Mouse (Mus musculus) MEL (cell line): ENCODE results near the gene Scaf4. TPM values are rescaled to one million over a fixed set of nuclear protein-coding genes. Genes with fewer than 3 reads are reported as not detected.

Experiments used
- DNase-seq: peaks from one replicate; pipeline ENCODE4 v3.0.0; 2011; ENCODE audit warnings: low read depth, low spot score
- H3K27ac ChIP-seq: 2 replicates; pipeline ENCODE4 v1.5.1; 2012; ENCODE audit warnings: low read depth, mild to moderate bottlenecking, control low read depth, low read length, moderate library complexity; ENCODE audit not compliant: control insufficient read depth
- H3K27me3 ChIP-seq, 2 experiments: fragments of 150-350 bp in 1 of 2; sonication (generic) in 1 of 2; 2 replicates each; pipeline ENCODE4 v1.6.1; 2012; ENCODE audit warnings: low read length in 2 of 2, mild to moderate bottlenecking in 2 of 2, improper control_type of control experiment in 1 of 2, moderate library complexity in 1 of 2; ENCODE audit not compliant: insufficient read depth in 2 of 2, control insufficient read depth in 1 of 2
- H3K36me3 ChIP-seq, 2 experiments: 2 replicates each; pipeline ENCODE4 v1.6.1; 2012 to 2014; ENCODE audit warnings: low read length in 2 of 2, improper control_type of control experiment in 1 of 2, inconsistent platforms in 1 of 2, mild to moderate bottlenecking in 1 of 2; ENCODE audit not compliant: insufficient read depth in 2 of 2, control insufficient read depth in 1 of 2
- H3K4me1 ChIP-seq, 2 experiments: fragments of 150-350 bp in 1 of 2; sonication (generic) in 1 of 2; 2 replicates each; pipeline ENCODE4 v1.6.1; 2012; ENCODE audit warnings: low read length in 2 of 2, improper control_type of control experiment in 1 of 2, mild to moderate bottlenecking in 1 of 2; ENCODE audit not compliant: insufficient read depth in 2 of 2, control insufficient read depth in 1 of 2
- H3K4me3 ChIP-seq, 2 experiments: fragments of 150-350 bp in 1 of 2; sonication (generic) in 1 of 2; 2 replicates each; pipeline ENCODE4 v1.5.1; 2012; ENCODE audit warnings: low read depth in 2 of 2, low read length in 2 of 2, mild to moderate bottlenecking in 2 of 2, moderate library complexity in 2 of 2, control low read depth in 1 of 2, improper control_type of control experiment in 1 of 2; ENCODE audit not compliant: control insufficient read depth in 1 of 2, insufficient read depth in 1 of 2
- H3K79me2 ChIP-seq: 2 replicates; pipeline ENCODE4 v1.6.1; 2012; ENCODE audit warnings: mild to moderate bottlenecking, low read length, moderate library complexity; ENCODE audit not compliant: control insufficient read depth, poor library complexity, insufficient read depth
- H3K9ac ChIP-seq: 2 replicates; pipeline ENCODE4 v1.6.1; 2012; ENCODE audit warnings: low read depth, mild to moderate bottlenecking, control low read depth, low read length, moderate library complexity; ENCODE audit not compliant: control insufficient read depth, poor library complexity, severe bottlenecking
- H3K9me3 ChIP-seq: fragments of 150-350 bp; sonication (generic); replicated peaks from 2 replicates; pipeline ENCODE4 v1.6.1; 2012; ENCODE audit warnings: mild to moderate bottlenecking, low read length, improper control_type of control experiment, moderate library complexity; ENCODE audit not compliant: insufficient read depth
- ELF1 ChIP-seq: IDR thresholded peaks from 2 replicates; pipeline ENCODE4 v1.6.1; 2014; ENCODE audit warnings: low read depth, mild to moderate bottlenecking, inconsistent platforms, low read length, improper control_type of control experiment, moderate library complexity
- GATA1 ChIP-seq: IDR thresholded peaks from 2 replicates; pipeline ENCODE4 v1.6.1; 2011; ENCODE audit warnings: low read depth, low read length, improper control_type of control experiment
- JUND ChIP-seq: IDR thresholded peaks from 2 replicates; pipeline ENCODE4 v1.6.1; 2011; ENCODE audit warnings: low read depth, mild to moderate bottlenecking, improper control_type of control experiment, low read length
- KAT2A ChIP-seq: conservative IDR thresholded peaks from 2 replicates; pipeline ENCODE4 v1.6.1; 2012; ENCODE audit warnings: low read depth, low read length, improper control_type of control experiment, inconsistent platforms
- MAX ChIP-seq: IDR thresholded peaks from 2 replicates; pipeline ENCODE4 v1.6.1; 2011; ENCODE audit warnings: low read length, improper control_type of control experiment
- MAZ ChIP-seq: IDR thresholded peaks from 2 replicates; pipeline ENCODE4 v1.6.1; 2012; ENCODE audit warnings: low read depth, mild to moderate bottlenecking, inconsistent platforms, low read length, improper control_type of control experiment
- MEF2A ChIP-seq: IDR thresholded peaks from 2 replicates; pipeline ENCODE4 v1.6.1; 2014; ENCODE audit warnings: low read depth, mild to moderate bottlenecking, inconsistent platforms, low read length, improper control_type of control experiment; ENCODE audit not compliant: poor library complexity, insufficient replicate concordance, severe bottlenecking; ENCODE audit errors: extremely low read depth
- MYC ChIP-seq: IDR thresholded peaks from 2 replicates; pipeline ENCODE4 v1.6.1; 2011; ENCODE audit warnings: low read depth, mild to moderate bottlenecking, low read length, improper control_type of control experiment, moderate library complexity
- NRF1 ChIP-seq: IDR thresholded peaks from 2 replicates; pipeline ENCODE4 v1.6.1; 2014; ENCODE audit warnings: low read depth, mild to moderate bottlenecking, inconsistent platforms, low read length, improper control_type of control experiment, moderate library complexity; ENCODE audit not compliant: poor library complexity, insufficient read depth, severe bottlenecking
- POLR2A ChIP-seq, 2 experiments: IDR thresholded peaks; 2 replicates each; pipeline ENCODE4 v1.6.1; 2011 to 2012; ENCODE audit warnings: low read length in 2 of 2, mild to moderate bottlenecking in 2 of 2, control low read depth in 1 of 2, improper control_type of control experiment in 1 of 2, low read depth in 1 of 2, moderate library complexity in 1 of 2; ENCODE audit not compliant: control insufficient read depth in 1 of 2, insufficient read depth in 1 of 2, poor library complexity in 1 of 2
- POLR2AphosphoS2 ChIP-seq: IDR thresholded peaks from 2 replicates; pipeline ENCODE4 v1.6.1; 2011; ENCODE audit warnings: low read length, improper control_type of control experiment
- RAD21 ChIP-seq: IDR thresholded peaks from 2 replicates; pipeline ENCODE4 v1.6.1; 2011; ENCODE audit warnings: mild to moderate bottlenecking, low read depth, low read length, improper control_type of control experiment
- SIN3A ChIP-seq: IDR thresholded peaks from 2 replicates; pipeline ENCODE4 v1.6.1; 2012; ENCODE audit warnings: low read length, improper control_type of control experiment, inconsistent platforms
- TCF12 ChIP-seq: IDR thresholded peaks from 2 replicates; pipeline ENCODE4 v1.6.1; 2014; ENCODE audit warnings: low read depth, mild to moderate bottlenecking, inconsistent platforms, low read length, improper control_type of control experiment, moderate library complexity
- UBTF ChIP-seq: IDR thresholded peaks from 2 replicates; pipeline ENCODE4 v1.6.1; 2012; ENCODE audit warnings: low read depth, mild to moderate bottlenecking, inconsistent platforms, low read length, improper control_type of control experiment, moderate library complexity, borderline replicate concordance; ENCODE audit not compliant: insufficient read depth
- USF1 ChIP-seq: IDR thresholded peaks from 2 replicates; pipeline ENCODE4 v1.6.1; 2014; ENCODE audit warnings: low read depth, mild to moderate bottlenecking, inconsistent platforms, low read length, improper control_type of control experiment, moderate library complexity
- ZNF384 ChIP-seq: IDR thresholded peaks from 2 replicates; pipeline ENCODE4 v1.6.1; 2012; ENCODE audit warnings: low read depth, mild to moderate bottlenecking, inconsistent platforms, low read length, improper control_type of control experiment
- polyA plus RNA-seq, 2 experiments: library from polyadenylated mRNA; stranded (reverse) in 1 of 2; unstranded in 1 of 2; fragments of >175 nt in 1 of 2; fragments of >200 nt in 1 of 2; gene quantifications; 2 replicates each; pipeline versions ENCODE4 v1.2.1 to v1.2.4; 2012; ENCODE audit warnings: low replicate concordance in 2 of 2, low read depth in 1 of 2; ENCODE audit not compliant: insufficient read length in 2 of 2, insufficient read depth in 1 of 2, missing spikeins in 1 of 2
- total RNA-seq: library from RNA; depleted of rRNA; stranded (reverse); fragments of 300-350 nt; gene quantifications from 2 replicates; pipeline ENCODE4 v1.2.3, GENCODE M21; 2012

Gene Scaf4
- total and polyA plus RNA-seq, 3 experiments = 12.3 to 56.2 TPM; not detected in 1

- H3K27me3 ChIP-seq = no peaks in the 10 kb centered on the region
- H3K9ac ChIP-seq = no peak overlapping the region
- DNase-seq = no peak
- H3K9me3 ChIP-seq = no peaks in the 10 kb centered on the region
- peaks cover 2 to 37% of the 10 kb centered on the region in 2 experiments; a peak in 3 of 4 replicates for H3K36me3 ChIP-seq
- TF ChIP-seq MAX = no peak
- no peak for TF ChIP-seq MEF2A
- no peak for TF ChIP-seq JUND
- no peak for TF ChIP-seq ZNF384
- no peak for TF ChIP-seq MYC
- TF ChIP-seq KAT2A = no peak
- TF ChIP-seq SIN3A = no peak
- no peak for TF ChIP-seq USF1
- TF ChIP-seq UBTF = no peak
- TF ChIP-seq POLR2A (IDR thresholded peaks at IDR 0.05; ENCODE audit: control insufficient read depth in 1 of 2, insufficient read depth in 1 of 2, low read depth in 1 of 2, low read length in 2 of 2, poor library complexity in 1 of 2) = no peak
- no peak for TF ChIP-seq ELF1
- H3K4me1 ChIP-seq = peaks cover 20 to 29% of the 10 kb centered on the region in 2 experiments
- H3K79me2 ChIP-seq = peaks cover 71% of the 10 kb centered on the region
- H3K4me3 ChIP-seq = no peak overlapping the region
- H3K27ac ChIP-seq = no peak overlapping the region
These were observed 2.9 kb downstream of the Scaf4 start for GRCm38 (mm10) chr16:90281406-90281805.

- H3K4me1 ChIP-seq = peaks cover 20 to 29% of the 10 kb centered on the region in 2 experiments
- TF ChIP-seq TCF12 = no peak
- no peak for TF ChIP-seq MEF2A
- no peak for TF ChIP-seq POLR2AphosphoS2
- TF ChIP-seq NRF1 = no peak
- TF ChIP-seq RAD21 = no peak
- no peak for TF ChIP-seq POLR2A (IDR thresholded peaks at IDR 0.05; ENCODE audit: control insufficient read depth in 1 of 2, insufficient read depth in 1 of 2, low read depth in 1 of 2, low read length in 2 of 2, poor library complexity in 1 of 2)
- TF ChIP-seq MAX = no peak
- TF ChIP-seq GATA1 = no peak
- TF ChIP-seq MAZ = no peak
- TF ChIP-seq, all 39 proteins: peak for 0
- H3K27ac ChIP-seq = no peak overlapping the region
- H3K4me3 ChIP-seq = no peak overlapping the region
- peaks cover 4 to 40% of the 10 kb centered on the region in 2 experiments for H3K36me3 ChIP-seq
- no peaks in the 10 kb centered on the region for H3K27me3 ChIP-seq
- no peaks in the 10 kb centered on the region for H3K9me3 ChIP-seq
- H3K79me2 ChIP-seq = peaks cover 75% of the 10 kb centered on the region
- no peak for DNase-seq
- H3K9ac ChIP-seq = no peak overlapping the region
These were observed 3.3 kb downstream of the Scaf4 start for GRCm38 (mm10) chr16:90280989-90281388.
